Mouse (Mus musculus): ENCODE data around the gene Nfe2l1. TPM values are rescaled to one million over a fixed set of nuclear protein-coding genes. Genes with fewer than 3 reads are reported as not detected.
"Not testable (repeated sequence)": the region's sequence is repeated elsewhere in the genome, so short reads cannot be mapped to it uniquely, and the experiment has no call there.

Nfe2l1 gene
- total and polyA plus RNA-seq, 2 experiments = 41.3 to 106 TPM

- 18% methylated on average over 7 of the region's 7 CpGs for WGBS
- not testable (repeated sequence) for H3K4me3 ChIP-seq (ENCODE audit: insufficient read depth, low read depth, low read length); H3K36me3 ChIP-seq (ENCODE audit: control insufficient read depth, insufficient read depth, low read length); H3K27ac ChIP-seq (replicated peaks; ENCODE audit: insufficient read depth, low read depth, low read length); H3K79me2 ChIP-seq (ENCODE audit: control insufficient read depth, insufficient read depth, low read length); H3K9ac ChIP-seq (ENCODE audit: low read depth, low read length); H3K4me1 ChIP-seq (ENCODE audit: control insufficient read depth, insufficient read depth, low read length); H3K27me3 ChIP-seq (ENCODE audit: control insufficient read depth, insufficient read depth, low read length)
- DNase-seq (ENCODE audit: extremely low read depth, low read depth, low spot score) = peak; percentile 35
- TF ChIP-seq CTCF (IDR thresholded peaks at IDR 0.05; ENCODE audit: low read depth, low read length) = peak; percentile 71
Observed at GRCm38 (mm10) chr11:96784847-96785246, 44.9 kb downstream of the Nfe2l1 start.

- peaks cover 5% of the 10 kb centered on the region; the same call in 1 of the 2 replicates for H3K4me1 ChIP-seq (ENCODE audit: control insufficient read depth, insufficient read depth, low read length)
- WGBS = 83% methylated on average over 2 of the region's 2 CpGs
- no peaks in the 10 kb centered on the region for H3K79me2 ChIP-seq (ENCODE audit: control insufficient read depth, insufficient read depth, low read length)
- no peak for TF ChIP-seq POLR2A (IDR thresholded peaks at IDR 0.05; ENCODE audit: extremely low read depth, insufficient read depth, low read length)
- peak; percentile 17; the same call in 1 of the 2 replicates for TF ChIP-seq CTCF (IDR thresholded peaks at IDR 0.05; ENCODE audit: low read depth, low read length)
- no peaks in the 10 kb centered on the region for H3K36me3 ChIP-seq (ENCODE audit: control insufficient read depth, insufficient read depth, low read length)
- H3K27ac ChIP-seq (replicated peaks; ENCODE audit: insufficient read depth, low read depth, low read length) = no peak overlapping the region
- no peak overlapping the region for H3K9ac ChIP-seq (ENCODE audit: low read depth, low read length)
- H3K4me3 ChIP-seq (ENCODE audit: insufficient read depth, low read depth, low read length) = no peak overlapping the region
- no peaks in the 10 kb centered on the region for H3K27me3 ChIP-seq (ENCODE audit: control insufficient read depth, insufficient read depth, low read length)
- no peak for DNase-seq (ENCODE audit: extremely low read depth, low read depth, low spot score)
Observed at GRCm38 (mm10) chr11:96781425-96781824, 48.3 kb downstream of the Nfe2l1 start.

GRCm38 (mm10) chr11:96780306-96780705, 49.5 kb downstream of the Nfe2l1 start:
- H3K27me3 ChIP-seq (ENCODE audit: control insufficient read depth, insufficient read depth, low read length) = no peaks in the 10 kb centered on the region
- no peaks in the 10 kb centered on the region for H3K79me2 ChIP-seq (ENCODE audit: control insufficient read depth, insufficient read depth, low read length)
- H3K9ac ChIP-seq (ENCODE audit: low read depth, low read length) = no peak overlapping the region
- 88% methylated on average over 5 of the region's 5 CpGs for WGBS
- no peak overlapping the region for H3K27ac ChIP-seq (replicated peaks; ENCODE audit: insufficient read depth, low read depth, low read length)
- H3K4me3 ChIP-seq (ENCODE audit: insufficient read depth, low read depth, low read length) = no peak overlapping the region
- H3K4me1 ChIP-seq (ENCODE audit: control insufficient read depth, insufficient read depth, low read length) = peaks cover 7% of the 10 kb centered on the region; the same call in 1 of the 2 replicates
- DNase-seq (ENCODE audit: extremely low read depth, low read depth, low spot score) = no peak
- TF ChIP-seq CTCF (IDR thresholded peaks at IDR 0.05; ENCODE audit: low read depth, low read length) (no peak), POLR2A (IDR thresholded peaks at IDR 0.05; ENCODE audit: extremely low read depth, insufficient read depth, low read length) (no peak)
- no peaks in the 10 kb centered on the region for H3K36me3 ChIP-seq (ENCODE audit: control insufficient read depth, insufficient read depth, low read length)

GRCm38 (mm10) chr11:96778061-96778627, 51.6 kb downstream of the Nfe2l1 start:
- not testable (repeated sequence) for DNase-seq (ENCODE audit: extremely low read depth, low read depth, low spot score); H3K9ac ChIP-seq (ENCODE audit: low read depth, low read length); H3K27ac ChIP-seq (replicated peaks; ENCODE audit: insufficient read depth, low read depth, low read length); H3K27me3 ChIP-seq (ENCODE audit: control insufficient read depth, insufficient read depth, low read length); H3K4me1 ChIP-seq (ENCODE audit: control insufficient read depth, insufficient read depth, low read length); H3K36me3 ChIP-seq (ENCODE audit: control insufficient read depth, insufficient read depth, low read length); H3K4me3 ChIP-seq (ENCODE audit: insufficient read depth, low read depth, low read length); H3K79me2 ChIP-seq (ENCODE audit: control insufficient read depth, insufficient read depth, low read length)
- WGBS = 67% methylated on average over 10 of the region's 10 CpGs

GRCm38 (mm10) chr11:96776968-96777962, 52.5 kb downstream of the Nfe2l1 start, which contains the start of gene Snx11:
TSS of gene Snx11 (minus strand) at chr11:96777559.
- H3K79me2 ChIP-seq (ENCODE audit: control insufficient read depth, insufficient read depth, low read length) = no peaks in the 10 kb centered on the region
- peak; percentile 94 for DNase-seq (ENCODE audit: extremely low read depth, low read depth, low spot score)
- peak; percentile 63; the same call in 1 of the 2 replicates for TF ChIP-seq POLR2A (IDR thresholded peaks at IDR 0.05; ENCODE audit: extremely low read depth, insufficient read depth, low read length)
- peak; percentile 74 for TF ChIP-seq CTCF (IDR thresholded peaks at IDR 0.05; ENCODE audit: low read depth, low read length)
- WGBS = 2% methylated on average over 59 of the region's 59 CpGs
- H3K27me3 ChIP-seq (ENCODE audit: control insufficient read depth, insufficient read depth, low read length) = no peaks in the 10 kb centered on the region
- H3K27ac ChIP-seq (replicated peaks; ENCODE audit: insufficient read depth, low read depth, low read length) = 0 out of 2 replicates have a peak within 1 kb of the TSS, but pooled peaks have one; percentile 5
- peak within 1 kb of the TSS; percentile 87 for H3K4me3 ChIP-seq (ENCODE audit: insufficient read depth, low read depth, low read length)
- H3K9ac ChIP-seq (ENCODE audit: low read depth, low read length) = peak within 1 kb of the TSS; percentile 70
- H3K36me3 ChIP-seq (ENCODE audit: control insufficient read depth, insufficient read depth, low read length) = peaks cover 2% of the 10 kb centered on the region; the same call in 1 of the 2 replicates
- H3K4me1 ChIP-seq (ENCODE audit: control insufficient read depth, insufficient read depth, low read length) = peaks cover 7% of the 10 kb centered on the region; the same call in 1 of the 2 replicates

Data from liver, adult 2 months (tissue).